ENCODE assay signal across 23 mouse cellular contexts in the genomic region with DNA sequence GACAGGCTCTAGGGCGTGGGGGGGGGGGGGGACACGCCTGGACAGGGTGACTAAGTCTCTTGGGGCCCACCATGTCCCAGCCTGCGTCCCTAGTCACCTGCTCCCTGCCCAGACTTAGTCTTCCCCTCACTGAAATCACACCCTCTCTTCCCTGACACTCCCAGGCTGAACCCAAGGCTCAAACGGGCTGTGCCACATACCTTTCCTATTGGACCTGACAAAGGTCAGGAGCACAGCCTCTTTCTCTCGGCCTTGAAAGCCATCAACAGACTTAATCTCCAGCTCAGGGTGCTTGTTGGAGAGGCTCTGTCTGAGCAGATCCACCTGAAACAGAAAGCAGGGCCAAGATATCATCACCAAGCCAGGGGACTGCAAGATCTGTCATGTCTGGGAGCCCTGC. TPM values are rescaled to one million over a fixed set of nuclear protein-coding genes. Genes with fewer than 3 reads are reported as not detected.
A peak's percentile ranks its signal among the peaks of the same experiment; 100 is the strongest.
DNase-seq lines count a peak whose midpoint lies in the region; ATAC-seq and TF ChIP-seq lines count a peak whose summit lies in the region.
"Had no signal": no experiment of that assay in that cellular context is flagged by ENCODE, and none has a peak within 500 bp of the region (broad histone marks: within the 10 kb centered on the region; RNA-seq: fewer than 3 reads in every experiment).

No protein-coding gene starts in this region.

- no peak overlapping the region for H3K27ac ChIP-seq in heart, embryonic 12.5 days (ENCODE audit: poor library complexity, severe bottlenecking)
- no peak overlapping the region for H3K27ac ChIP-seq in liver, postnatal 0 days (ENCODE audit: low read depth)
- no peak overlapping the region for H3K27ac ChIP-seq in liver, embryonic 12.5 days
- H3K27ac ChIP-seq: forebrain, embryonic 10.5 days; heart, adult 2 months; hindbrain, embryonic 12.5 days; midbrain, embryonic 12.5 days; neural tube, embryonic 15.5 days had no signal

- no peak overlapping the region for H3K4me3 ChIP-seq in heart, embryonic 12.5 days
- H3K4me3 ChIP-seq in liver, postnatal 0 days (ENCODE audit: low read depth, low read length), result no peak overlapping the region
- H3K4me3 ChIP-seq in liver, embryonic 12.5 days, result no peak overlapping the region
- H3K4me3 ChIP-seq: forebrain, embryonic 10.5 days; heart, adult 2 months; hindbrain, embryonic 12.5 days; midbrain, embryonic 12.5 days; neural tube, embryonic 15.5 days had no signal

- TF ChIP-seq CTCF in liver, postnatal 0 days (IDR thresholded peaks at IDR 0.05; ENCODE audit: low read depth), result no peak

- no peaks in the 10 kb centered on the region for H3K9me3 ChIP-seq in heart, embryonic 12.5 days (replicated peaks)
- H3K9me3 ChIP-seq in liver, postnatal 0 days (ENCODE audit: low read length), result no peaks in the 10 kb centered on the region
- H3K9me3 ChIP-seq in liver, embryonic 12.5 days (replicated peaks), result no peaks in the 10 kb centered on the region
- H3K9me3 ChIP-seq: forebrain, embryonic 10.5 days; G1E; hindbrain, embryonic 12.5 days; midbrain, embryonic 12.5 days; neural tube, embryonic 15.5 days had no signal

- peak; percentile 66 for DNase-seq in heart, adult 11 months
- peak; percentile 8 for DNase-seq in liver, postnatal 0 days
- DNase-seq in urinary bladder, adult 2 months (ENCODE audit: low spot score), result peak; percentile 25
- DNase-seq in urinary bladder, postnatal 25 days (ENCODE audit: low spot score), result no peak
- no peak for DNase-seq in cerebellum, postnatal 14 days
- DNase-seq: adrenal gland, postnatal 36 days; B cell, adult 2 months; cerebellum, adult 11 months; cerebellum, adult 9-11 months; gastrocnemius, postnatal 25 days; kidney, postnatal 4 days; lung, postnatal 10 days; thymus, postnatal 14 days had no signal

- 86% methylated on average over 5 of the region's 5 CpGs for WGBS in heart, embryonic 12.5 days
- WGBS in liver, postnatal 0 days (ENCODE audit: insufficient replicate concordance), result 76% methylated on average over 5 of the region's 5 CpGs
- 62% methylated on average over 5 of the region's 5 CpGs for WGBS in liver, embryonic 12.5 days (ENCODE audit: insufficient replicate concordance)

- H3K4me1 ChIP-seq in heart, embryonic 12.5 days (replicated peaks), result no peaks in the 10 kb centered on the region
- no peaks in the 10 kb centered on the region for H3K4me1 ChIP-seq in liver, postnatal 0 days (ENCODE audit: insufficient read depth)
- H3K4me1 ChIP-seq in liver, embryonic 12.5 days, result no peaks in the 10 kb centered on the region
- H3K4me1 ChIP-seq: forebrain, embryonic 10.5 days; hindbrain, embryonic 12.5 days; midbrain, embryonic 12.5 days; neural tube, embryonic 15.5 days had no signal

- no peak for TF ChIP-seq EP300 in liver, postnatal 0 days (IDR thresholded peaks at IDR 0.05; ENCODE audit: low read depth)

- no peak overlapping the region for H3K4me2 ChIP-seq in heart, embryonic 12.5 days
- no peak overlapping the region for H3K4me2 ChIP-seq in liver, postnatal 0 days (ENCODE audit: low read depth, low read length)
- H3K4me2 ChIP-seq in liver, embryonic 12.5 days, result no peak overlapping the region
- H3K4me2 ChIP-seq: hindbrain, embryonic 12.5 days; midbrain, embryonic 12.5 days; neural tube, embryonic 15.5 days had no signal

- peaks cover 86% of the 10 kb centered on the region for H3K36me3 ChIP-seq in heart, embryonic 12.5 days
- H3K36me3 ChIP-seq in liver, postnatal 0 days (replicated peaks; ENCODE audit: insufficient read depth, low read length), result peaks cover 53% of the 10 kb centered on the region
- peaks cover 96% of the 10 kb centered on the region for H3K36me3 ChIP-seq in liver, embryonic 12.5 days

- H3K9ac ChIP-seq in heart, embryonic 12.5 days, result no peak overlapping the region
- H3K9ac ChIP-seq in liver, postnatal 0 days (replicated peaks), result no peak overlapping the region
- H3K9ac ChIP-seq in liver, embryonic 12.5 days, result no peak overlapping the region
- H3K9ac ChIP-seq: hindbrain, embryonic 12.5 days; midbrain, embryonic 12.5 days; neural tube, embryonic 15.5 days had no signal

- no peak for ATAC-seq in heart, embryonic 12.5 days (ENCODE audit: insufficient number of reproducible peaks, low FRiP score)
- ATAC-seq in liver, postnatal 0 days, result no peak
- no peak for ATAC-seq in liver, embryonic 12.5 days
- ATAC-seq: Patski had no signal

- no peaks in the 10 kb centered on the region for H3K27me3 ChIP-seq in heart, embryonic 12.5 days (replicated peaks)
- no peaks in the 10 kb centered on the region for H3K27me3 ChIP-seq in liver, postnatal 0 days (ENCODE audit: insufficient read depth, low read length)
- H3K27me3 ChIP-seq in liver, embryonic 12.5 days (replicated peaks), result no peaks in the 10 kb centered on the region
- H3K27me3 ChIP-seq: CH12.LX; hindbrain, embryonic 12.5 days; midbrain, embryonic 12.5 days; neural tube, embryonic 15.5 days; Patski had no signal

RNA-seq across cellular contexts. Expression of gene Mrpl21, which starts 16.6 kb away (rescaled TPM):
- 97.1 and 98.1 TPM in 2 replicates for polyA plus RNA-seq in heart, embryonic 12.5 days (2016; fragmentation: Nextera tagmentation; extraction: Ambion mirVana)
- polyA plus RNA-seq in liver, postnatal 0 days (2015; fragmentation: Nextera tagmentation; extraction: Ambion mirVana), result 43.9 and 45.5 TPM in 2 replicates
- polyA plus RNA-seq in liver, embryonic 12.5 days (2016; fragmentation: Nextera tagmentation; extraction: Ambion mirVana), result 95.7 and 99.8 TPM in 2 replicates
- 43.3 and 55.7 TPM in 2 replicates for polyA plus RNA-seq in urinary bladder, adult 2 months (2012; rRNA removed)

RNA-seq across cellular contexts. Expression of gene Ighmbp2, which starts 16.7 kb away (rescaled TPM):
- 7.2 and 7.6 TPM in 2 replicates for polyA plus RNA-seq in heart, embryonic 12.5 days (2016; fragmentation: Nextera tagmentation; extraction: Ambion mirVana)
- 1.4 and 1.8 TPM in 2 replicates for polyA plus RNA-seq in liver, postnatal 0 days (2015; fragmentation: Nextera tagmentation; extraction: Ambion mirVana)
- 5.1 and 5.7 TPM in 2 replicates for polyA plus RNA-seq in liver, embryonic 12.5 days (2016; fragmentation: Nextera tagmentation; extraction: Ambion mirVana)
- 5.8 and 7.0 TPM in 2 replicates for polyA plus RNA-seq in urinary bladder, adult 2 months (2012; rRNA removed)

RNA-seq across cellular contexts. Expression of gene Cpt1a, which starts 56.0 kb away (rescaled TPM):
- polyA plus RNA-seq in heart, embryonic 12.5 days (2016; fragmentation: Nextera tagmentation; extraction: Ambion mirVana), result 22.3 and 22.4 TPM in 2 replicates
- 139 and 140 TPM in 2 replicates for polyA plus RNA-seq in liver, postnatal 0 days (2015; fragmentation: Nextera tagmentation; extraction: Ambion mirVana)
- 7.0 and 8.3 TPM in 2 replicates for polyA plus RNA-seq in liver, embryonic 12.5 days (2016; fragmentation: Nextera tagmentation; extraction: Ambion mirVana)
- 61.6 and 67.1 TPM in 2 replicates for polyA plus RNA-seq in urinary bladder, adult 2 months (2012; rRNA removed)

Comparison
In these comparisons a context has a peak if more than half of its experiments do, and no peak if none do; other contexts are left out.
1. DNase-seq: peak in heart, adult 11 months (single experiment), liver, postnatal 0 days (single experiment) and urinary bladder, adult 2 months (single experiment); none in urinary bladder, postnatal 25 days (single experiment) and cerebellum, postnatal 14 days (0 of 2).